Mouse (Mus musculus): Measurements from ENCODE around the gene Tet2. TPM values are rescaled to one million over a fixed set of nuclear protein-coding genes. Genes with fewer than 3 reads are reported as not detected.

The Tet2 gene
- polyA plus RNA-seq, 1 experiment, result 17.3 TPM

- no peak for DNase-seq
- no peak overlapping the region for H3K4me3 ChIP-seq (replicated peaks; ENCODE audit: extremely low read depth, low read depth, low read length)
- no peaks in the 10 kb centered on the region for H3K4me1 ChIP-seq (ENCODE audit: control insufficient read depth, insufficient read depth, low read length)
- TF ChIP-seq POLR2A (IDR thresholded peaks at IDR 0.05; ENCODE audit: borderline replicate concordance, extremely low read depth, low read depth, low read length) (no peak), CTCF (IDR thresholded peaks at IDR 0.05; ENCODE audit: insufficient read depth, low read length) (no peak)
- 69% methylated on average over 1 of the region's 1 CpGs for WGBS
Observed at GRCm38 (mm10) chr3:133435774-133436148, 109.2 kb downstream of the Tet2 start.

- no peak for TF ChIP-seq CTCF (IDR thresholded peaks at IDR 0.05; ENCODE audit: insufficient read depth, low read length)
- TF ChIP-seq POLR2A (IDR thresholded peaks at IDR 0.05; ENCODE audit: borderline replicate concordance, extremely low read depth, low read depth, low read length), result no peak
- Histone ChIP-seq H3K4me3 (replicated peaks; ENCODE audit: extremely low read depth, low read depth, low read length) (no peak overlapping the region), H3K4me1 (ENCODE audit: control insufficient read depth, insufficient read depth, low read length) (no peaks in the 10 kb centered on the region)
- no peak for DNase-seq
- WGBS, result 89% methylated on average over 6 of the region's 6 CpGs
Observed at GRCm38 (mm10) chr3:133435141-133435773, 109.7 kb downstream of the Tet2 start.

- H3K4me3 ChIP-seq (replicated peaks; ENCODE audit: extremely low read depth, low read depth, low read length), result no peak overlapping the region
- H3K4me1 ChIP-seq (ENCODE audit: control insufficient read depth, insufficient read depth, low read length), result no peaks in the 10 kb centered on the region
- DNase-seq, result no peak
- TF ChIP-seq POLR2A (IDR thresholded peaks at IDR 0.05; ENCODE audit: borderline replicate concordance, extremely low read depth, low read depth, low read length) (no peak), CTCF (IDR thresholded peaks at IDR 0.05; ENCODE audit: insufficient read depth, low read length) (no peak)
- 78% methylated on average over 4 of the region's 4 CpGs for WGBS
Observed at GRCm38 (mm10) chr3:133429394-133430173, 115.4 kb downstream of the Tet2 start.

GRCm38 (mm10) chr3:133428003-133428402, 116.9 kb downstream of the Tet2 start:
- 69% methylated on average over 4 of the region's 4 CpGs for WGBS
- Histone ChIP-seq H3K4me3 (replicated peaks; ENCODE audit: extremely low read depth, low read depth, low read length) (no peak overlapping the region), H3K4me1 (ENCODE audit: control insufficient read depth, insufficient read depth, low read length) (no peaks in the 10 kb centered on the region)
- TF ChIP-seq POLR2A (IDR thresholded peaks at IDR 0.05; ENCODE audit: borderline replicate concordance, extremely low read depth, low read depth, low read length) (no peak), CTCF (IDR thresholded peaks at IDR 0.05; ENCODE audit: insufficient read depth, low read length) (no peak)
- DNase-seq, result no peak

GRCm38 (mm10) chr3:133423073-133423472, 121.9 kb downstream of the Tet2 start:
- no peak overlapping the region for H3K4me3 ChIP-seq (replicated peaks; ENCODE audit: extremely low read depth, low read depth, low read length)
- no peak for TF ChIP-seq CTCF (IDR thresholded peaks at IDR 0.05; ENCODE audit: insufficient read depth, low read length)
- no peak for TF ChIP-seq POLR2A (IDR thresholded peaks at IDR 0.05; ENCODE audit: borderline replicate concordance, extremely low read depth, low read depth, low read length)
- no peak for DNase-seq
- no peaks in the 10 kb centered on the region for H3K4me1 ChIP-seq (ENCODE audit: control insufficient read depth, insufficient read depth, low read length)

- WGBS, result 88% methylated on average over 4 of the region's 4 CpGs
- H3K4me3 ChIP-seq (replicated peaks; ENCODE audit: extremely low read depth, low read depth, low read length), result no peak overlapping the region
- TF ChIP-seq CTCF (IDR thresholded peaks at IDR 0.05; ENCODE audit: insufficient read depth, low read length) (no peak), POLR2A (IDR thresholded peaks at IDR 0.05; ENCODE audit: borderline replicate concordance, extremely low read depth, low read depth, low read length) (no peak)
- H3K4me1 ChIP-seq (ENCODE audit: control insufficient read depth, insufficient read depth, low read length), result no peaks in the 10 kb centered on the region
- DNase-seq, result no peak
Observed at GRCm38 (mm10) chr3:133414747-133415146, 130.2 kb downstream of the Tet2 start.

Other genes starting within 250 kb of the Tet2 start
- gene Ppa2, start 235.0 kb downstream of the Tet2 start, polyA plus RNA-seq (2012; rRNA removed), result 34.6 and 59.2 TPM in 2 replicates

All from lung, adult 2 months (tissue).